Mouse (Mus musculus) CH12.LX (cell line): ENCODE data around the gene Rragc. TPM values are rescaled to one million over a fixed set of nuclear protein-coding genes. Genes with fewer than 3 reads are reported as not detected.

Source experiments
- DNase-seq: peaks from one replicate; pipeline ENCODE4 v3.0.0-alpha.2; 2013; ENCODE audit errors: extremely low read depth
- H3K27ac ChIP-seq: 2 replicates; pipeline ENCODE4 v1.5.1; 2012; ENCODE audit warnings: low read depth, mild to moderate bottlenecking, control low read depth, moderate library complexity; ENCODE audit not compliant: insufficient read depth
- H3K27me3 ChIP-seq: replicated peaks from 2 replicates; pipeline ENCODE3; 2012; ENCODE audit warnings: inconsistent platforms
- H3K36me3 ChIP-seq, 2 experiments: replicated peaks in 1 of 2; 2 replicates each; pipeline versions ENCODE3 to v1.6.1; 2012; ENCODE audit warnings: inconsistent platforms in 1 of 2, low read length in 1 of 2, mild to moderate bottlenecking in 1 of 2, mixed read lengths in 1 of 2, moderate library complexity in 1 of 2; ENCODE audit not compliant: control insufficient read depth in 1 of 2, insufficient read depth in 1 of 2
- H3K4me1 ChIP-seq, 2 experiments: 2 replicates each; pipeline ENCODE4 v1.6.1; 2012; ENCODE audit warnings: inconsistent platforms in 1 of 2, moderate library complexity in 1 of 2; ENCODE audit not compliant: insufficient read depth in 2 of 2, control insufficient read depth in 1 of 2
- H3K4me2 ChIP-seq: 2 replicates; pipeline ENCODE4 v1.6.1; 2012; ENCODE audit warnings: low read depth, mild to moderate bottlenecking, control low read depth; ENCODE audit not compliant: poor library complexity, insufficient read depth, severe bottlenecking
- H3K4me3 ChIP-seq, 3 experiments: fragments of 150-350 bp in 1 of 3; sonication (generic) in 1 of 3; replicated peaks in 1 of 3; 2 replicates each; pipeline versions ENCODE3 to v1.5.1; 2011 to 2012; ENCODE audit warnings: low read depth in 2 of 3, low read length in 2 of 3, mild to moderate bottlenecking in 2 of 3, moderate library complexity in 2 of 3, control low read depth in 1 of 3, improper control_type of control experiment in 1 of 3, inconsistent platforms in 1 of 3, mixed read lengths in 1 of 3; ENCODE audit not compliant: poor library complexity in 1 of 3
- H3K79me2 ChIP-seq: replicated peaks from 2 replicates; pipeline ENCODE4 v1.6.1; 2012; ENCODE audit warnings: mild to moderate bottlenecking, moderate library complexity; ENCODE audit not compliant: control insufficient read depth, poor library complexity, insufficient read depth, severe bottlenecking; ENCODE audit errors: extremely low read depth
- H3K9ac ChIP-seq: 2 replicates; pipeline ENCODE4 v1.6.1; 2012; ENCODE audit warnings: low read depth, mild to moderate bottlenecking, control low read depth, moderate library complexity; ENCODE audit not compliant: insufficient read depth
- H3K9me3 ChIP-seq: replicated peaks from 2 replicates; pipeline ENCODE3; 2012; ENCODE audit warnings: low read length, inconsistent platforms, mixed read lengths
- BHLHE40 ChIP-seq: IDR thresholded peaks from 2 replicates; pipeline ENCODE4 v1.6.1; 2011; ENCODE audit warnings: mild to moderate bottlenecking, low read depth, low read length, improper control_type of control experiment
- CTCF ChIP-seq, 2 experiments: IDR thresholded peaks in 1 of 2; conservative IDR thresholded peaks in 1 of 2; 2 replicates each; pipeline ENCODE4 v1.5.1; 2011 to 2012; ENCODE audit warnings: low read depth in 2 of 2, low read length in 2 of 2, improper control_type of control experiment in 1 of 2, inconsistent platforms in 1 of 2, mild to moderate bottlenecking in 1 of 2, moderate library complexity in 1 of 2
- ELF1 ChIP-seq: IDR thresholded peaks from 2 replicates; pipeline ENCODE4 v1.6.1; 2014; ENCODE audit warnings: low read depth, mild to moderate bottlenecking, inconsistent platforms, low read length, improper control_type of control experiment
- EP300 ChIP-seq: IDR thresholded peaks from 2 replicates; pipeline ENCODE4 v1.6.1; 2011; ENCODE audit warnings: low read length, improper control_type of control experiment
- ETS1 ChIP-seq: conservative IDR thresholded peaks from 2 replicates; pipeline ENCODE4 v1.6.1; 2012; ENCODE audit warnings: low read depth, mild to moderate bottlenecking, inconsistent platforms, low read length, improper control_type of control experiment, moderate library complexity
- GABPA ChIP-seq: IDR thresholded peaks from 2 replicates; pipeline ENCODE4 v1.6.1; 2012; ENCODE audit warnings: low read depth, low read length, improper control_type of control experiment, inconsistent platforms; ENCODE audit not compliant: insufficient replicate concordance
- KAT2A ChIP-seq: IDR thresholded peaks from 2 replicates; pipeline ENCODE4 v1.6.1; 2012; ENCODE audit warnings: low read length, improper control_type of control experiment, inconsistent platforms; ENCODE audit not compliant: insufficient replicate concordance
- MAZ ChIP-seq: IDR thresholded peaks from 2 replicates; pipeline ENCODE4 v1.6.1; 2012; ENCODE audit warnings: low read depth, mild to moderate bottlenecking, inconsistent platforms, low read length, improper control_type of control experiment, moderate library complexity
- MXI1 ChIP-seq: IDR thresholded peaks from 2 replicates; pipeline ENCODE4 v1.6.1; 2011; ENCODE audit warnings: mild to moderate bottlenecking, low read depth, low read length, improper control_type of control experiment
- MYC ChIP-seq: IDR thresholded peaks from 2 replicates; pipeline ENCODE4 v1.6.1; 2011; ENCODE audit warnings: low read depth, mild to moderate bottlenecking, improper control_type of control experiment, low read length
- PAX5 ChIP-seq: IDR thresholded peaks from 2 replicates; pipeline ENCODE4 v1.6.1; 2012; ENCODE audit warnings: low read length, inconsistent platforms, mixed read lengths
- RAD21 ChIP-seq: IDR thresholded peaks from 2 replicates; pipeline ENCODE4 v1.6.1; 2011; ENCODE audit warnings: low read depth, mild to moderate bottlenecking, low read length, improper control_type of control experiment, moderate library complexity
- SIN3A ChIP-seq: IDR thresholded peaks from 2 replicates; pipeline ENCODE4 v1.6.1; 2012; ENCODE audit warnings: low read length, improper control_type of control experiment, inconsistent platforms
- SMC3 ChIP-seq: IDR thresholded peaks from 2 replicates; pipeline ENCODE4 v1.6.1; 2011; ENCODE audit warnings: low read depth, low read length, improper control_type of control experiment
- USF2 ChIP-seq: conservative IDR thresholded peaks from 2 replicates; pipeline ENCODE4 v1.6.1; 2011; ENCODE audit warnings: low read depth, low read length, improper control_type of control experiment
- ZC3H11A ChIP-seq: IDR thresholded peaks from 2 replicates; pipeline ENCODE4 v1.6.1; 2012; ENCODE audit warnings: low read depth, mild to moderate bottlenecking, inconsistent platforms, low read length, improper control_type of control experiment
- ZNF384 ChIP-seq: IDR thresholded peaks from 2 replicates; pipeline ENCODE4 v1.6.1; 2012; ENCODE audit warnings: low read depth, low read length, improper control_type of control experiment, inconsistent platforms
- dilution Hi-C: fragments of 300-500 bp; cut with MboI; formaldehyde crosslinking; loops from 2 replicates; pipeline ENCODE4 v1.14.3; 2020; ENCODE audit warnings: low sequenced_read_pairs; ENCODE audit not compliant: extremely low pct_unique_long_range_greater_than_20kb, extremely low pct_ligation_motif_present
- in situ Hi-C: fragments of 300-500 bp; cut with MboI; formaldehyde crosslinking; loops from 3 replicates; pipeline ENCODE4 v1.14.3; 2019; ENCODE audit warnings: low sequenced_read_pairs, low pct_ligation_motif_present, low pct_unique_long_range_greater_than_20kb, mixed read lengths
- polyA plus RNA-seq: library from polyadenylated mRNA; unstranded; fragments of >175 nt; gene quantifications from 2 replicates; pipeline ENCODE4 v1.2.1, GENCODE M21; 2012; ENCODE audit warnings: low read depth; ENCODE audit not compliant: insufficient read length
- total RNA-seq, 2 experiments: library from RNA; depleted of rRNA; stranded (reverse); fragments of 300-350 nt in 1 of 2; fragments of >200 nt in 1 of 2; gene quantifications; 2 replicates each; pipeline ENCODE4 v1.2.3; 2012 to 2014

The Rragc gene
- total and polyA plus RNA-seq, 3 experiments, result 24.0 to 67.6 (median 49.1) TPM

DNA sequence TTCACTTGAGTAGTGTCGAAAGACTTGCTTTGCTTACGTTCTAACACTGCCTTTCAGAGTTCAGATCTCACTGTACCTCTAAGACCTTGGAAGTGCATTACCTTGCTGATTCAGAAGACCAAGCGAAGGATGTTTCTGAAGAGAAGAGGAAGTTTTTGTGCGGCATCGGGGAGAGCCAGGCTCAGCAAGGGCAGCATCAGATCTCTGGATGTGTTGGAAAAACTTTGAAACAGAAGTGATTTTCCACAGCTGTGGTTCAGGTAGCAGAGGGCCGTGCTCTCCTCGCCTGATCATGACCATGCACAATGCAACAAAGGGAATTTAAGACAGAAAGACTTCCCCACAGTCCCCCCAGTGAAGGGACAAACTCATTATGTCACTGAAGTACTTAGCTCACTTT, 18.8 kb downstream of the Rragc start:
- in situ Hi-C loops (no loop called here), dilution Hi-C loops (no loop called here)
- H3K9me3 ChIP-seq, result no peaks in the 10 kb centered on the region
- H3K27ac ChIP-seq, result no peak overlapping the region
- H3K4me2 ChIP-seq, result no peak overlapping the region
- H3K4me1 ChIP-seq, result no peaks in the 10 kb centered on the region
- H3K36me3 ChIP-seq, result peaks cover 41 to 61% of the 10 kb centered on the region in 2 experiments
- no peak for DNase-seq
- no peak for TF ChIP-seq KAT2A
- TF ChIP-seq MYC, result no peak
- no peak for TF ChIP-seq SIN3A
- TF ChIP-seq BHLHE40, result no peak
- TF ChIP-seq ETS1, result no peak
- TF ChIP-seq MXI1, result no peak
- TF ChIP-seq PAX5, result no peak
- no peak for TF ChIP-seq MAZ
- no peak for TF ChIP-seq SMC3
- TF ChIP-seq USF2, result no peak
- TF ChIP-seq EP300, result no peak
- TF ChIP-seq ZC3H11A, result no peak
- H3K9ac ChIP-seq, result no peak overlapping the region
- H3K79me2 ChIP-seq, result no peaks in the 10 kb centered on the region
- no peak overlapping the region for H3K4me3 ChIP-seq
- no peaks in the 10 kb centered on the region for H3K27me3 ChIP-seq

DNA sequence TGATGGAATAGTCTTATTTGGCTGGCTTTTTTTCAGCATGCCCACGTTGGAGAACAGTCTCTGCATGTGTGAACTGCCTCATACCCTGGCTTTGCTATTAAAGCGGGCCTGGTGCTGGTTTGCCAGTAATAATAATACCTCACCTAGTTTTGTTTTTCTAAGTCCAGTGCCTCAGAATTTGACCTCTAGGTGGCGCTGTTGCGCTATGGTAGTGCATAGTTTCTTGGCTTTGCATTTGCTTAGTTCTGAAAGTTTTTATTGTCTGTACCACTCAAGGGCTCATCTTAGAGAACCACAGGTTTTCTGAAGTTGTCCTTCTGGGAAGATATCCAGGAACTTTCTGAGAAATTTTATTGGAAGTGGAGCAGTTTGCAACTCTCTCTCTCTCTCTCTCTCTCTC, 22.6 kb downstream of the Rragc start:
- peak; percentile 67 for DNase-seq
- TF ChIP-seq ELF1 (no peak), USF2 (no peak), GABPA (no peak), SMC3 (peak; percentile 50), ZNF384 (0 out of 2 replicates have a peak, but pooled peaks have one; percentile 18), CTCF (conservative IDR thresholded peaks at IDR 0.05 in 1 of 2, IDR thresholded peaks at IDR 0.05 in 1 of 2; ENCODE audit: low read depth in 2 of 2, low read length in 2 of 2) (peak; percentile 88 to 92), RAD21 (peak; percentile 87)
- TF ChIP-seq, all 38 proteins: peak for 4
- peaks cover 1 to 2% of the 10 kb centered on the region in 2 experiments; a peak in 2 of 4 replicates for H3K4me1 ChIP-seq
- dilution Hi-C loops, result no loop called here
- peaks cover 20 to 28% of the 10 kb centered on the region in 2 experiments for H3K36me3 ChIP-seq
- H3K27me3 ChIP-seq, result no peaks in the 10 kb centered on the region
- H3K4me3 ChIP-seq, result no peak overlapping the region
- H3K79me2 ChIP-seq, result no peaks in the 10 kb centered on the region
- no peak overlapping the region for H3K4me2 ChIP-seq
- no peaks in the 10 kb centered on the region for H3K9me3 ChIP-seq
- no peak overlapping the region for H3K27ac ChIP-seq
- in situ Hi-C loops, result loop anchor here (10.0 kb wide), 1 partner anchor 735 kb away; no protein-coding TSS in a partner anchor
- no peak overlapping the region for H3K9ac ChIP-seq
